14 mouse cellular contexts compared by ENCODE assay signal in genomic region chr17:12755146-12755545, GRCm38 (mm10). TPM values are rescaled to one million over a fixed set of nuclear protein-coding genes. Genes with fewer than 3 reads are reported as not detected.
DNase-seq lines count a peak whose midpoint lies in the region; ATAC-seq and TF ChIP-seq lines count a peak whose summit lies in the region.
"Had no signal": no experiment of that assay in that cellular context is flagged by ENCODE, and none has a peak within 500 bp of the region (broad histone marks: within the 10 kb centered on the region; RNA-seq: fewer than 3 reads in every experiment).

No protein-coding gene starts in this region.

- no peak for DNase-seq in embryonic facial prominence, embryonic 10.5 days (ENCODE audit: low spot score)
- no peak for DNase-seq in kidney, postnatal 0 days (ENCODE audit: low spot score)
- DNase-seq in kidney, adult 18-20 months: no peak
- DNase-seq in hindbrain, embryonic 14.5 days (ENCODE audit: low spot score): no peak
- DNase-seq: adrenal gland, postnatal 14 days; cerebellum, postnatal 10 days; midbrain, embryonic 14.5 days had no signal

- H3K4me1 ChIP-seq in embryonic facial prominence, embryonic 13.5 days: peaks cover 78% of the 10 kb centered on the region
- H3K4me1 ChIP-seq in embryonic facial prominence, embryonic 10.5 days: peaks cover 75% of the 10 kb centered on the region
- peaks cover 49% of the 10 kb centered on the region for H3K4me1 ChIP-seq in kidney, postnatal 0 days (replicated peaks; ENCODE audit: insufficient read depth, low read length)
- peaks cover 93% of the 10 kb centered on the region for H3K4me1 ChIP-seq in embryonic facial prominence, embryonic 15.5 days
- H3K4me1 ChIP-seq in hindbrain, embryonic 14.5 days (replicated peaks; ENCODE audit: control insufficient read depth, insufficient read depth, low read length): peaks cover 21% of the 10 kb centered on the region

- 0 out of 2 replicates have a peak, but pooled peaks cover 6% of the 10 kb centered on the region for H3K36me3 ChIP-seq in embryonic facial prominence, embryonic 13.5 days
- peaks cover 25% of the 10 kb centered on the region for H3K36me3 ChIP-seq in embryonic facial prominence, embryonic 10.5 days (replicated peaks)
- no peaks in the 10 kb centered on the region for H3K36me3 ChIP-seq in kidney, postnatal 0 days (ENCODE audit: insufficient read depth, low read length)
- peaks cover 4% of the 10 kb centered on the region; the same call in 1 of the 2 replicates for H3K36me3 ChIP-seq in embryonic facial prominence, embryonic 15.5 days
- H3K36me3 ChIP-seq in hindbrain, embryonic 14.5 days (replicated peaks; ENCODE audit: control insufficient read depth, insufficient read depth): no peaks in the 10 kb centered on the region

- H3K9me3 ChIP-seq in embryonic facial prominence, embryonic 13.5 days: no peaks in the 10 kb centered on the region
- H3K9me3 ChIP-seq in embryonic facial prominence, embryonic 10.5 days: no peaks in the 10 kb centered on the region
- no peaks in the 10 kb centered on the region for H3K9me3 ChIP-seq in kidney, postnatal 0 days (replicated peaks; ENCODE audit: low read length)
- no peaks in the 10 kb centered on the region for H3K9me3 ChIP-seq in embryonic facial prominence, embryonic 15.5 days (replicated peaks)
- H3K9me3 ChIP-seq in hindbrain, embryonic 14.5 days (ENCODE audit: control insufficient read depth, low read length): no peaks in the 10 kb centered on the region
- H3K9me3 ChIP-seq: limb, embryonic 13.5 days had no signal

- no peaks in the 10 kb centered on the region for H3K27me3 ChIP-seq in embryonic facial prominence, embryonic 13.5 days
- H3K27me3 ChIP-seq in embryonic facial prominence, embryonic 10.5 days (replicated peaks; ENCODE audit: low read depth, poor library complexity, severe bottlenecking): no peaks in the 10 kb centered on the region
- no peaks in the 10 kb centered on the region for H3K27me3 ChIP-seq in kidney, postnatal 0 days (ENCODE audit: insufficient read depth, low read length)
- no peaks in the 10 kb centered on the region for H3K27me3 ChIP-seq in embryonic facial prominence, embryonic 15.5 days
- H3K27me3 ChIP-seq in hindbrain, embryonic 14.5 days (ENCODE audit: control insufficient read depth, insufficient read depth, low read length): no peaks in the 10 kb centered on the region
- H3K27me3 ChIP-seq: limb, embryonic 13.5 days; Patski had no signal

- H3K4me3 ChIP-seq in embryonic facial prominence, embryonic 13.5 days: no peak overlapping the region
- no peak overlapping the region for H3K4me3 ChIP-seq in embryonic facial prominence, embryonic 10.5 days
- no peak overlapping the region for H3K4me3 ChIP-seq in kidney, postnatal 0 days (replicated peaks; ENCODE audit: low read depth, low read length)
- no peak overlapping the region for H3K4me3 ChIP-seq in embryonic facial prominence, embryonic 15.5 days (replicated peaks)
- H3K4me3 ChIP-seq in hindbrain, embryonic 14.5 days (replicated peaks; ENCODE audit: low read length): no peak overlapping the region
- H3K4me3 ChIP-seq: erythroblast, embryonic 14.5 days; limb, embryonic 13.5 days had no signal

- H3K27ac ChIP-seq in embryonic facial prominence, embryonic 13.5 days: peak overlapping the region; percentile 22; the same call in 1 of the 2 replicates
- no peak overlapping the region for H3K27ac ChIP-seq in embryonic facial prominence, embryonic 10.5 days (replicated peaks)
- H3K27ac ChIP-seq in kidney, postnatal 0 days: peak overlapping the region; percentile 51; the same call in 1 of the 2 replicates
- peak overlapping the region; percentile 22; the same call in 1 of the 2 replicates for H3K27ac ChIP-seq in embryonic facial prominence, embryonic 15.5 days (replicated peaks)
- H3K27ac ChIP-seq in hindbrain, embryonic 14.5 days: no peak overlapping the region
- H3K27ac ChIP-seq: limb, embryonic 13.5 days had no signal

- no peak for TF ChIP-seq CTCF in kidney, postnatal 0 days (IDR thresholded peaks at IDR 0.05; ENCODE audit: low read depth)

- ATAC-seq in embryonic facial prominence, embryonic 13.5 days (ENCODE audit: insufficient number of reproducible peaks, insufficient read depth, low FRiP score, low TSS enrichment, low read depth): no peak
- 0 out of 2 replicates have a peak, but pooled peaks have one; percentile 21 for ATAC-seq in kidney, postnatal 0 days (replicated peaks; ENCODE audit: low FRiP score, low read depth)
- no peak for ATAC-seq in embryonic facial prominence, embryonic 15.5 days (ENCODE audit: insufficient number of reproducible peaks, low FRiP score, low TSS enrichment, low read depth)
- ATAC-seq in megakaryocyte progenitor cell, adult 5-6 weeks (replicated peaks; ENCODE audit: poor library complexity): peak; percentile 66
- ATAC-seq in hindbrain, embryonic 14.5 days (ENCODE audit: low FRiP score): no peak
- no peak for ATAC-seq in megakaryocyte-erythroid progenitor cell, adult 5-6 weeks (replicated peaks; ENCODE audit: low FRiP score, low TSS enrichment, poor library complexity, severe bottlenecking)

- H3K4me2 ChIP-seq in embryonic facial prominence, embryonic 13.5 days: no peak overlapping the region
- no peak overlapping the region for H3K4me2 ChIP-seq in kidney, postnatal 0 days (ENCODE audit: low read length)
- no peak overlapping the region for H3K4me2 ChIP-seq in embryonic facial prominence, embryonic 15.5 days (replicated peaks)
- H3K4me2 ChIP-seq in hindbrain, embryonic 14.5 days (replicated peaks): no peak overlapping the region
- H3K4me2 ChIP-seq: limb, embryonic 13.5 days had no signal

- H3K9ac ChIP-seq in embryonic facial prominence, embryonic 13.5 days: no peak overlapping the region
- no peak overlapping the region for H3K9ac ChIP-seq in kidney, postnatal 0 days (ENCODE audit: low read depth, low read length)
- no peak overlapping the region for H3K9ac ChIP-seq in embryonic facial prominence, embryonic 15.5 days
- H3K9ac ChIP-seq in hindbrain, embryonic 14.5 days: no peak overlapping the region
- H3K9ac ChIP-seq: limb, embryonic 13.5 days had no signal

- WGBS in embryonic facial prominence, embryonic 13.5 days: 70% methylated on average over 4 of the region's 4 CpGs
- WGBS in embryonic facial prominence, embryonic 10.5 days: 81% methylated on average over 4 of the region's 4 CpGs
- 46% methylated on average over 4 of the region's 4 CpGs for WGBS in kidney, postnatal 0 days
- WGBS in embryonic facial prominence, embryonic 15.5 days: 64% methylated on average over 4 of the region's 4 CpGs
- WGBS in hindbrain, embryonic 14.5 days: 87% methylated on average over 4 of the region's 4 CpGs

RNA-seq across cellular contexts. Expression of gene Igf2r, which starts 14.3 kb away (rescaled TPM):
- 27.9 and 35.4 TPM in 2 replicates for polyA plus RNA-seq in embryonic facial prominence, embryonic 13.5 days (2015; fragmentation: Nextera tagmentation; extraction: Ambion mirVana)
- polyA plus RNA-seq in embryonic facial prominence, embryonic 10.5 days (2016; fragmentation: Nextera tagmentation; extraction: Ambion mirVana): 25.9 and 27.2 TPM in 2 replicates
- 16.1 and 16.7 TPM in 2 replicates for polyA plus RNA-seq in kidney, postnatal 0 days (2015; fragmentation: Nextera tagmentation; extraction: Ambion mirVana)
- polyA plus RNA-seq in embryonic facial prominence, embryonic 15.5 days (2015; fragmentation: Nextera tagmentation; extraction: Ambion mirVana): 39.8 and 44.2 TPM in 2 replicates
- total RNA-seq in megakaryocyte progenitor cell, adult 5-6 weeks (2015): 1.2 and 2.6 TPM in 2 replicates
- 3.0 and 4.1 TPM in 2 replicates for total RNA-seq in megakaryocyte progenitor cell, adult 5-6 weeks (2017)
- 13.1 and 14.9 TPM in 2 replicates for polyA plus RNA-seq in hindbrain, embryonic 14.5 days (2014; fragmentation: Nextera tagmentation; extraction: Ambion mirVana)
- total RNA-seq in megakaryocyte-erythroid progenitor cell, adult 5-6 weeks (2014; fragmentation: Nextera tagmentation): 10.2 and 14.0 TPM in 2 replicates
- total RNA-seq in megakaryocyte-erythroid progenitor cell, adult 5-6 weeks (2017): 15.3 and 19.7 TPM in 2 replicates

Comparison
In these comparisons a context has a peak if more than half of its experiments do, and no peak if none do; other contexts are left out.
1. H3K27ac ChIP-seq: peak in embryonic facial prominence, embryonic 13.5 days (single experiment), kidney, postnatal 0 days (single experiment) and embryonic facial prominence, embryonic 15.5 days (single experiment); none in embryonic facial prominence, embryonic 10.5 days (single experiment) and hindbrain, embryonic 14.5 days (single experiment).
2. ATAC-seq: peak in kidney, postnatal 0 days (single experiment) and megakaryocyte progenitor cell, adult 5-6 weeks (single experiment); none in embryonic facial prominence, embryonic 13.5 days (single experiment), embryonic facial prominence, embryonic 15.5 days (single experiment), hindbrain, embryonic 14.5 days (single experiment) and megakaryocyte-erythroid progenitor cell, adult 5-6 weeks (single experiment).